Mouse (Mus musculus) layer of hippocampus, adult 8-10 months (tissue): Measurements from ENCODE around the gene Olfr331. TPM values are rescaled to one million over a fixed set of nuclear protein-coding genes. Genes with fewer than 3 reads are reported as not detected.
"Not testable (repeated sequence)": the region's sequence is repeated elsewhere in the genome, so short reads cannot be mapped to it uniquely, and the experiment has no call there.

Experiments
- DNase-seq, 2 experiments: peaks; one replicate each; pipeline ENCODE4 v3.0.0; 2022; ENCODE audit warnings: low spot score in 2 of 2
- total RNA-seq, 4 experiments: library from RNA; stranded (reverse); gene quantifications; 2 replicates each; pipeline ENCODE4 v1.2.4; 2022

Olfr331 gene
- not detected for total RNA-seq

DNA sequence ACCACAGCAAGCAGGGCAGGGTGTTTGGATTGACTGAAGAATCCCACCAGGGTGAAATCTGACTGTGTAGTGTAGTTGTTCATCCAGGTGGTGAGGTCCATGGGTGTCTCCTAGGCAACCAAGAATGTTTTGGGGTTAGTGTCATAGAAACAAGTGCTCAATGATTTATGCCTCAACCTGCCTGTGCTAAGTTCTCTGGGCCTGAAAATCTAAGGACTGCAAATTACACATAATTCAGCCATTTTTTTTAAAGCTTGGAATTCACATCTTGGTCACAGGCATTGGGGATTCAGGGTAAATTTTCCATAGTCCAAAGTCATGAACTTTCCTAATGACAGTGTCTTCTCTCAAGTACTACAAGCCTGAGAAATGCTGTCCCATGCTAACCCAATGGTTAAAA lies at the start of gene Olfr331:
Gene Olfr331, minus strand, starts transcription at position 101 of the 400 bp plus-strand sequence.
- DNase-seq: not testable (repeated sequence)

- no peak for DNase-seq
Measured at GRCm38 (mm10) chr11:58546322-58546721, 44.0 kb upstream of the Olfr331 start, which contains the start of gene Olfr329-ps. TSS of gene Olfr329-ps (minus strand) at chr11:58546422.

GRCm38 (mm10) chr11:58534736-58535135 lies 32.4 kb upstream of the Olfr331 start, which contains the start of gene Olfr330:
TSS of gene Olfr330 (minus strand) at chr11:58534836.
- DNase-seq: not testable (repeated sequence)

- peak; percentile 12 to 30 for DNase-seq
Measured at GRCm38 (mm10) chr11:58519756-58520155, 17.4 kb upstream of the Olfr331 start.

DNA sequence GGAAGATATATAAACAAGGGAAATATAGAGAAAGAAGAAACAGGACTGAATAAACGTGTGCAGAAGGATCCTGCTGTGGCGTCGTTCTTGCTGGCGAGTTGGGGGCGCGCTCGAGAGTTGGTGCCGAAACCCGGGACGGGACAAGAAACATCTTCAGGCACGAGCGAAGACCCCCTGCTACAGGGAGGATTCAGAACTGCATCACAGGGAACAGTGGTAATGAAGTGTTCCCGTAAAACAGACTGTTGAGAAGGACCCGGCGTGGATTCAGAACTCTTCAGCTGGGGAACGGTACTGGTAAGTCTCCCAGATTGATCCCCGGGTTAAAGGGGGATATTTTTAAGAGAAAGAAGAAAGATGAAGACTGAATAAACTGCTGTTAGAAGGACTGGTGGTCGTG lies 16.5 kb upstream of the Olfr331 start:
- DNase-seq: peak; percentile 69 to 77

- not testable (repeated sequence) for DNase-seq
Measured at GRCm38 (mm10) chr11:58509058-58509457, 6.7 kb upstream of the Olfr331 start.

DNA sequence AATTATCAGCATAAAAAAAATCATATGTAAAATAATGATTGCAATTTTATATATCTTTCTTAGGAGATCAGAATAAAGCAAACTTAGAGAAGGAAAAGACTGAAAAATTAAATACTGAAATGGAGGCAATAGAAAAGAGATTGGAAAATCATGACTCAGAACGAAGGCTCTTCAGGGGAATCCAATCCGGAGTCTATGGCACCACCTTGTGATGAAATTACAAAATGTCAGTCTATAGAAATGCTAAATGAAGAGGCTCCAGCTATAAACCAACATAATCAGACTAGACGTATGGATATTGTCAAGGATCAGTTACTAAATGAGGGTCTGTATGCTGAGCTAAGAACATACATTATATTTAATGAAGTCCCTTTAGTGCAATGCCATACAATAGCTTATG lies 3.1 kb downstream of the Olfr331 start:
- no peak for DNase-seq

GRCm38 (mm10) chr11:58498761-58499160 lies 3.6 kb downstream of the Olfr331 start:
- no peak for DNase-seq

GRCm38 (mm10) chr11:58492455-58492854 lies 9.9 kb downstream of the Olfr331 start, which contains the start of gene Olfr332:
TSS of gene Olfr332 (minus strand) at chr11:58492555.
- DNase-seq: no peak

GRCm38 (mm10) chr11:58462170-58462569 lies 40.2 kb downstream of the Olfr331 start, which contains the start of gene Olfr30:
TSS of gene Olfr30 (minus strand) at chr11:58462270.
- DNase-seq: no peak

DNA sequence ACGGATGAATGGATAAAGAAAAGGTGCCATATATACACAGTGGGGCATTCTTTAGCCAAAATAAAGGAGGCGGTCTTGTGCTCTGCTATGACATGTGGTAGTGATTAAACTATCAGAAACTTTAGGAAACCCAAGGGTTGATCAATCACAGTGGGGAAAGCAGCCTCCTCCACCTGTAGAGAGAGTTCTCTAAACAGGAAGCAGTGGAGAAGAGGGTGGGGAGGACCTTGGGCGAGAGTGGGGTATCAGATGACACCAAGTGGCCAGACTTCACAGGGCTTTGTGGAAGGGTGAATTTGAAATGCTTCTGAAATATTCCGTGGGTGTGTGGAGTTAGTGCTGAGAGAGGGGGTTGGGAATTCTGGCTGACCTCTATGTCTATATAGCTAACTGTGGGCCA lies 48.8 kb downstream of the Olfr331 start:
- no peak for DNase-seq

DNA sequence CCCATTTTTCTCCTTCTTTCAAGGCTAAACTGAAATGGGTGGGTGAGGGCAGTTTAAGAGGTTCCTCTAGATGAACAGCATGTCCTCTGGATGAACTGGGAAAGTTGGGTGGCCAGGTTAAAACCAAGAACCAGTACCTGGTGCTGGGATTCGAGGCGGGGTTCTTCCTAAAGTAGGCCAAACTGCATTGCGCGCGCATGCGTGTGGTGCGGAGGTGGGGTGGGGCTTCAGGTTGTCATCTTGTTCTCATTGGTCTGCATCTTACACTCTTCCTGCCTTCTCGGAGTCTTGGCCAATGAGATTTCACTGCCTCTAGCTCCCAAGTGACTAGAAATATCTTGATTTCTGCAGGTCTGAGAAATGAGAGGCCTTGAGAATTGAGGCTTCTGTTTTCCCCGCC lies 49.6 kb downstream of the Olfr331 start, which contains the start of gene Lypd9:
Gene Lypd9, minus strand, starts transcription at position 165 of the 400 bp plus-strand sequence.
- DNase-seq: no peak

Other genes starting within 250 kb of the Olfr331 start
- not detected for gene 4930438A08Rik, start 227.8 kb downstream of the Olfr331 start, total RNA-seq
- gene Zfp692, start 195.5 kb downstream of the Olfr331 start, total RNA-seq: 10 to 100 TPM; 28.5 to 36.1 (median 32.3) TPM
- 10 to 100 TPM; 39.8 to 56.6 (median 45.4) TPM for gene Zfp672, start 172.2 kb downstream of the Olfr331 start, total RNA-seq
- gene Sh3bp5l, start 171.8 kb downstream of the Olfr331 start, total RNA-seq: 10 to 100 TPM; 37.3 to 57.0 (median 44.8) TPM
- gene Lypd8, start 123.5 kb downstream of the Olfr331 start, total RNA-seq: under 1 TPM in 1 of 4 experiments, not detected in 3; 0.29 TPM
- gene 1810065E05Rik, start 81.5 kb downstream of the Olfr331 start, total RNA-seq: not detected
- not detected for gene Gm12253, start 70.0 kb downstream of the Olfr331 start, total RNA-seq
- not detected for gene Lypd9, start 49.6 kb downstream of the Olfr331 start, total RNA-seq
- gene Olfr30, start 40.3 kb downstream of the Olfr331 start, total RNA-seq: not detected
- gene Olfr332, start 10.0 kb downstream of the Olfr331 start, total RNA-seq: not detected
- gene Olfr330, start 32.3 kb upstream of the Olfr331 start, total RNA-seq: not detected
- gene Olfr329-ps, start 43.9 kb upstream of the Olfr331 start, total RNA-seq: not detected
- gene Olfr328, start 53.1 kb upstream of the Olfr331 start, total RNA-seq: under 1 TPM; 0.11 to 0.35 (median 0.23) TPM
- not detected for gene Olfr224, start 68.0 kb upstream of the Olfr331 start, total RNA-seq
- gene Olfr325, start 75.2 kb upstream of the Olfr331 start, total RNA-seq: not detected
- not detected for gene Olfr324, start 92.5 kb upstream of the Olfr331 start, total RNA-seq
- not detected for gene 2210407C18Rik, start 113.5 kb upstream of the Olfr331 start, total RNA-seq
- gene Olfr323, start 127.9 kb upstream of the Olfr331 start, total RNA-seq: not detected
- under 1 TPM in 2 of 4 experiments, not detected in 2; 0.14 to 0.19 TPM for gene Trim58, start 137.9 kb upstream of the Olfr331 start, total RNA-seq
- gene Olfr322, start 156.2 kb upstream of the Olfr331 start, total RNA-seq: not detected
- gene Olfr320, start 178.5 kb upstream of the Olfr331 start, total RNA-seq: not detected
- gene Olfr319, start 196.6 kb upstream of the Olfr331 start, total RNA-seq: under 1 TPM in 1 of 4 experiments, not detected in 3; 0.43 TPM
- under 1 TPM in 2 of 4 experiments, not detected in 2; 0.09 to 0.16 TPM for gene Olfr318, start 221.4 kb upstream of the Olfr331 start, total RNA-seq
- gene Olfr317, start 236.6 kb upstream of the Olfr331 start, total RNA-seq: under 1 TPM in 3 of 4 experiments, not detected in 1; 0.19 to 0.76 (median 0.43) TPM